In genomic region chr10:80421208-80421607, GRCm38 (mm10) we compare ENCODE assay signal across 1 mouse cellular context.
TF ChIP-seq lines count a peak whose summit lies in the region.

No protein-coding gene starts in this region.

TF ChIP-seq in MEL, 35 proteins besides CTCF, POLR2A, EP300 and RAD21:
- TF ChIP-seq JUND (IDR thresholded peaks at IDR 0.05; ENCODE audit: low read depth, low read length) = no peak
- TF ChIP-seq USF1 (IDR thresholded peaks at IDR 0.05; ENCODE audit: low read depth, low read length) = no peak
- no peak for TF ChIP-seq NELFE (IDR thresholded peaks at IDR 0.05; ENCODE audit: low read depth, low read length)
- no peak for TF ChIP-seq MAZ (IDR thresholded peaks at IDR 0.05; ENCODE audit: low read depth, low read length)
